Mouse (Mus musculus) lung, postnatal 0 days (tissue): Measurements from ENCODE around the gene Pank4.

Experiments used
- CTCF ChIP-seq: IDR thresholded peaks from 2 replicates; pipeline ENCODE4 v1.5.1; 2016; ENCODE audit warnings: antibody characterized with exemption, mild to moderate bottlenecking
- EP300 ChIP-seq: IDR thresholded peaks from 2 replicates; pipeline ENCODE4 v1.6.1; 2016; ENCODE audit warnings: antibody characterized with exemption, mild to moderate bottlenecking, control low read depth

DNA sequence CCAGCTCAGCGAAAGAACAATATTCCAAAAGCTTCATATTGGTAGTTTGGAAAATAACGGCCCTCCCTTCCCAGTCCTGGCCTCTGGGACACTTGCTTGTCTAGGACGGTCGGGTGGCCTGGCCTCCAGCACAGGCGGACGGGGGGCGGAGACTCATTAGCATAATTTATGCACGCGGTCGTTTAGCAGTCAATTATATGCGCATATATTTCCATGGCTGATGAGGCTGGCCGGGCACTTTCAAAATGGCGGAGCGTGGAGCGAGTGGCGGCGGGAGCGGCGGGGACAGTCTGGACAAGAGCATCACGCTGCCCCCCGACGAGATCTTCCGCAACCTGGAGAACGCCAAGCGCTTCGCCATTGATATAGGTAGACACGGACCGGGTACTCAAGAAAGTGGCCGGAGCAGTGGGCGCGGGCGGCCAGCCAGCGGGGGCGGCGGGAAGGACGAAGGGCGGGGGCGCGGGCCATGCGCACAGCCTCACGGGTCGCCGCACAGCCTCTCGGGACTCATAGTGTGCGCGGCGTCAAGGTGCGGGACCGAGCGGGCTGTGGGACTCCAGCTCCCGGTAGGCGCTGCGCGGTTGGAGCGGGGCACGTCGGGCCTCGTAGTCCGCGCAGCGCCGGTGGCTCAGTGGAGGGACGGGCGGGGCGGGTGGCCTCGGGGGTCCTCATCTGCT lies at the start of gene Pank4:
- TF ChIP-seq EP300 (no peak), CTCF (no peak)
